Mouse (Mus musculus): ENCODE measurements around the gene March8. TPM values are rescaled to one million over a fixed set of nuclear protein-coding genes. Genes with fewer than 3 reads are reported as not detected.

March8 gene
- polyA plus RNA-seq, 1 experiment from 2014 or later, result 40.7 TPM

DNA sequence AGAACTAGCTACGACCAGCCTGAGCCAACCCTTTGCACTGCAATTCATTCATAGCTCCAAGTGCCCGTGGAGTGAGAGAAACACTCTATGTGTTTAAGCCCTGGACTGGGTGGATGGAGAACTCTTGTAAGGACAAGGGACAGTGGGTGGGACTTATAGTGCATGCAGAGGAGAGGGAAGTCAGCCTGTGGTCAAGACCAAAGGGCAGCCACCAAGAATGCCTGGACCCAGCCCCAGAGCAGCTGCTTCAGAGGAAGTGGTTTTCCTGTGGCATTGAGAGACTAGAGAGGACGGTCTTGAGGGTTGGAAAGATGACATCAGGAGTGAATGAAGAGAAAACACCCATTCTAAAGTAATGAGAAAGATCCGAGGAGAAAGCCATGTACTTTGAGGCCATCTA, 118.0 kb downstream of the March8 start:
- H3K9ac ChIP-seq, result no peak overlapping the region
- WGBS, result 78% methylated on average over 4 of the region's 4 CpGs
- peaks cover 21% of the 10 kb centered on the region for H3K27me3 ChIP-seq
- ATAC-seq, result no peak
- no peaks in the 10 kb centered on the region for H3K36me3 ChIP-seq (ENCODE audit: poor library complexity, severe bottlenecking)
- no peaks in the 10 kb centered on the region for H3K9me3 ChIP-seq (replicated peaks)
- no peak overlapping the region for H3K4me2 ChIP-seq
- H3K4me3 ChIP-seq, result no peak overlapping the region
- no peak overlapping the region for H3K27ac ChIP-seq
- H3K4me1 ChIP-seq, result peaks cover 5% of the 10 kb centered on the region

DNA sequence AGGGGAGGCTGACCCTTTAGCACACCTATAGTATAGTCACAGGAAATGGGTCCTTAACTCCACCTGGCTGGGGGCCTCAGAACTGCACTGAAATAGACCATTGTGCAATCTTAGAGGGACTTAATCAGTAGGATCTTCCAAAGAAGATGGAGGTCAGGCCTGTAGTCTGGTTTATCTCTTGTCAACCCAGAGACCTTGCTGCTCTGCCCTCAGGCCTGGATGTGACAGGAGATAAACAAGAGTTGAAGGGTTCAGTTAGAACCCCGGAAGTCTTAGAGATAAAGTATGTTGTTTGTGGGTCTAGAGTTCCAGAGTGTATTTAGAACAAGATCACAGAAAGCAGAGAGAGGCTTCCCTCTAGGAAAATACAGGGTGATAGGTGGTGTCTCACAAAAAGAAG, 118.7 kb downstream of the March8 start:
- Histone ChIP-seq H3K36me3 (ENCODE audit: poor library complexity, severe bottlenecking) (no peaks in the 10 kb centered on the region), H3K9me3 (replicated peaks) (no peaks in the 10 kb centered on the region), H3K4me2 (no peak overlapping the region), H3K9ac (no peak overlapping the region), H3K4me3 (no peak overlapping the region), H3K4me1 (peaks cover 9% of the 10 kb centered on the region), H3K27ac (no peak overlapping the region), H3K27me3 (peaks cover 28% of the 10 kb centered on the region)
- 94% methylated on average over 1 of the region's 1 CpGs for WGBS
- no peak for ATAC-seq

GRCm38 (mm10) chr6:116458728-116459127, 120.9 kb downstream of the March8 start:
- H3K36me3 ChIP-seq (ENCODE audit: poor library complexity, severe bottlenecking), result no peaks in the 10 kb centered on the region
- no peak for ATAC-seq
- no peaks in the 10 kb centered on the region for H3K9me3 ChIP-seq (replicated peaks)
- H3K27me3 ChIP-seq, result peaks cover 40% of the 10 kb centered on the region
- H3K27ac ChIP-seq, result no peak overlapping the region
- no peak overlapping the region for H3K4me3 ChIP-seq
- no peak overlapping the region for H3K9ac ChIP-seq
- 60% methylated on average over 4 of the region's 4 CpGs for WGBS
- H3K4me2 ChIP-seq, result no peak overlapping the region
- H3K4me1 ChIP-seq, result peaks cover 9% of the 10 kb centered on the region

Other genes starting within 250 kb of the March8 start
- 33.8 and 35.7 TPM in 2 replicates for gene Tmcc1, start 144.5 kb upstream of the March8 start, polyA plus RNA-seq (2015; fragmentation: Nextera tagmentation; extraction: Ambion mirVana)
- gene Washc2, start 130.0 kb upstream of the March8 start, polyA plus RNA-seq (2015; fragmentation: Nextera tagmentation; extraction: Ambion mirVana), result 51.8 and 55.3 TPM in 2 replicates
- gene Zfand4, start 73.8 kb upstream of the March8 start, polyA plus RNA-seq (2015; fragmentation: Nextera tagmentation; extraction: Ambion mirVana), result 10.1 and 10.4 TPM in 2 replicates
- gene Alox5, start 123.2 kb downstream of the March8 start, polyA plus RNA-seq (2015; fragmentation: Nextera tagmentation; extraction: Ambion mirVana), result 0.17 and 0.82 TPM in 2 replicates
- not detected in 2 replicates for gene Olfr211, start 151.1 kb downstream of the March8 start, polyA plus RNA-seq (2015; fragmentation: Nextera tagmentation; extraction: Ambion mirVana)
- gene Olfr212, start 168.5 kb downstream of the March8 start, polyA plus RNA-seq (2015; fragmentation: Nextera tagmentation; extraction: Ambion mirVana), result not detected in 2 replicates
- not detected in 2 replicates for gene Olfr213, start 200.4 kb downstream of the March8 start, polyA plus RNA-seq (2015; fragmentation: Nextera tagmentation; extraction: Ambion mirVana)
- gene Gm5580, start 213.1 kb downstream of the March8 start, polyA plus RNA-seq (2015; fragmentation: Nextera tagmentation; extraction: Ambion mirVana), result 0.53 and 0.78 TPM in 2 replicates
- gene Olfr214, start 216.2 kb downstream of the March8 start, polyA plus RNA-seq (2015; fragmentation: Nextera tagmentation; extraction: Ambion mirVana), result not detected in 2 replicates
- gene Olfr215, start 246.2 kb downstream of the March8 start, polyA plus RNA-seq (2015; fragmentation: Nextera tagmentation; extraction: Ambion mirVana), result not detected in 2 replicates